Mouse (Mus musculus) myocyte (in vitro differentiated cells): Measurements from ENCODE around the gene Cyp2d11. TPM values are rescaled to one million over a fixed set of nuclear protein-coding genes. Genes with fewer than 3 reads are reported as not detected.

Experiments used
- H3K27me3 ChIP-seq: one replicate; pipeline ENCODE4 v1.6.1; 2011; ENCODE audit not compliant: control insufficient read depth, insufficient read depth, insufficient read length
- H3K36me3 ChIP-seq: one replicate; pipeline ENCODE4 v1.6.1; 2011; ENCODE audit not compliant: control insufficient read depth, insufficient read depth
- H3K4me2 ChIP-seq: one replicate; pipeline ENCODE4 v1.6.1; 2011; ENCODE audit warnings: low read depth, control low read depth
- H3K4me3 ChIP-seq: one replicate; pipeline ENCODE4 v1.5.1; 2011; ENCODE audit warnings: mild to moderate bottlenecking, control low read depth, moderate library complexity
- H3K79me2 ChIP-seq: one replicate; pipeline ENCODE4 v1.6.1; 2011; ENCODE audit not compliant: control insufficient read depth, insufficient read depth
- H3ac ChIP-seq: one replicate; pipeline ENCODE4 v1.6.1; 2011; ENCODE audit not compliant: control insufficient read depth, insufficient read length
- CEBPB ChIP-seq: IDR thresholded peaks from 2 replicates; pipeline ENCODE4 v1.6.1; 2011; ENCODE audit warnings: mild to moderate bottlenecking, moderate library complexity; ENCODE audit not compliant: poor library complexity, insufficient read depth, severe bottlenecking
- E2F4 ChIP-seq: IDR thresholded peaks from one replicate; pipeline ENCODE4 v1.6.1; 2011; ENCODE audit warnings: mild to moderate bottlenecking, control low read depth, moderate library complexity; ENCODE audit not compliant: insufficient read depth
- MAX ChIP-seq: IDR thresholded peaks from one replicate; pipeline ENCODE4 v1.6.1; 2011; ENCODE audit warnings: low read depth, mild to moderate bottlenecking, control low read depth
- MYOD1 ChIP-seq, 3 experiments: IDR thresholded peaks; one replicate each; pipeline ENCODE4 v1.6.1; 2011; ENCODE audit warnings: control low read depth in 2 of 3, low read depth in 2 of 3, mild to moderate bottlenecking in 2 of 3, moderate library complexity in 1 of 3; ENCODE audit not compliant: insufficient read length in 2 of 3, control insufficient read depth in 1 of 3
- MYOG ChIP-seq, 3 experiments: IDR thresholded peaks; one replicate each; pipeline ENCODE4 v1.6.1; 2011; ENCODE audit warnings: control low read depth in 2 of 3, low read depth in 2 of 3, mild to moderate bottlenecking in 2 of 3; ENCODE audit not compliant: insufficient read length in 2 of 3, control insufficient read depth in 1 of 3, insufficient read depth in 1 of 3
- POLR2A ChIP-seq: IDR thresholded peaks from one replicate; pipeline ENCODE4 v1.6.1; 2011; ENCODE audit warnings: low read depth, mild to moderate bottlenecking, control low read depth, moderate library complexity; ENCODE audit not compliant: insufficient read length
- POLR2AphosphoS2 ChIP-seq: IDR thresholded peaks from one replicate; pipeline ENCODE4 v1.6.1; 2011; ENCODE audit warnings: low read depth, control low read depth; ENCODE audit not compliant: insufficient read length
- REST ChIP-seq: IDR thresholded peaks from one replicate; pipeline ENCODE4 v1.6.1; 2011; ENCODE audit warnings: mild to moderate bottlenecking, control low read depth, moderate library complexity; ENCODE audit not compliant: insufficient read depth, insufficient read length
- SRF ChIP-seq: IDR thresholded peaks from one replicate; pipeline ENCODE4 v1.6.1; 2011; ENCODE audit warnings: low read depth; ENCODE audit not compliant: control insufficient read depth, insufficient read length
- TCF12 ChIP-seq: IDR thresholded peaks from one replicate; pipeline ENCODE4 v1.6.1; 2011; ENCODE audit warnings: mild to moderate bottlenecking, control low read depth; ENCODE audit not compliant: poor library complexity, insufficient read depth, severe bottlenecking
- TCF3 ChIP-seq: IDR thresholded peaks from one replicate; pipeline ENCODE4 v1.6.1; 2011; ENCODE audit warnings: low read depth, control low read depth; ENCODE audit not compliant: insufficient read length
- USF1 ChIP-seq: IDR thresholded peaks from one replicate; pipeline ENCODE4 v1.6.1; 2011; ENCODE audit warnings: low read depth, mild to moderate bottlenecking, control low read depth, moderate library complexity
- polyA plus RNA-seq: library from polyadenylated mRNA; unstranded; fragments of >200 nt; fragmentation: generic; extraction: Trizol; gene quantifications from one replicate; pipeline ENCODE4 v1.2.1, GENCODE M21; 2012; ENCODE audit warnings: missing spikeins

Gene Cyp2d11
- polyA plus RNA-seq, 1 experiment = not detected

DNA sequence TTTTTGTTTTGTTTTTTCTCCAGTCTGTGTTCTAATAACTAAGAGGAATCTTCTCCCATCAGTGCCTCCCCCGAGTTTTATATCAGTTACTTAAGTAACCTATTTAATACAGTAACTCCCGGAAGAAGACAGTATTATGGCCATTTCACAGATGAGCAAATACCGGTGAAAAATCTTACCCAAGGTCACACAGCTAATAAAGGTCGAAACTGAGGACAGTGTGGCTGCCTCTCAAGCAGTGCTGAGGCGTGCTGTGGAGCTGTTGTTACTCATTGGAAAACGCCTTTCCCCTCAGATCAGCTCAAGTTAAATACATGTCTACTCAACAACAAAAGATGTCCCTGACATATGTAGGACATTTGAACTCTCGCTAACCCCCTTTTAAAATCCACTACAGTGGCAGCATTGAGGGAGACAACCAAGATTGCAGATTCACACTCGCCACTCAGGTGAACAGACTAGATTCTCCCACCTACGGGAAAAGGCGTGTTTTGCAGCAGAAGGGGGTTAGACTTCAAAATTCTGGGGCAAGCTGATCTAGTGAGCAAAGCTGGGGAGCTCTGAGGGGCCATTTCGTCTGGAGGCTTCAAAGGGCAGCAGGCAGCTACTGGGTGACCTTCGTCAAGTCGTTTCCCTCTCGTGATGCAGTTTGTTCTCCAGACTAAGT lies 40.6 kb downstream of the Cyp2d11 start:
- no peak for TF ChIP-seq MAX
- TF ChIP-seq TCF12 = no peak
- no peak for TF ChIP-seq TCF3
- no peak for TF ChIP-seq REST
- TF ChIP-seq POLR2AphosphoS2 = no peak
- no peak for TF ChIP-seq SRF
- no peak for TF ChIP-seq MYOG (IDR thresholded peaks at IDR 0.05; ENCODE audit: control insufficient read depth in 1 of 3, insufficient read depth in 1 of 3, insufficient read length in 2 of 3, low read depth in 2 of 3)
- TF ChIP-seq MYOD1 (IDR thresholded peaks at IDR 0.05; ENCODE audit: control insufficient read depth in 1 of 3, insufficient read length in 2 of 3, low read depth in 2 of 3) = no peak
- TF ChIP-seq POLR2A = no peak
- TF ChIP-seq CEBPB = no peak
- TF ChIP-seq E2F4 = no peak
- no peak for TF ChIP-seq USF1
- peaks cover 34% of the 10 kb centered on the region for H3K79me2 ChIP-seq
- peak overlapping the region; percentile 39 for H3ac ChIP-seq
- no peaks in the 10 kb centered on the region for H3K27me3 ChIP-seq
- H3K4me2 ChIP-seq = peak overlapping the region; percentile 77
- peak overlapping the region; percentile 86 for H3K4me3 ChIP-seq
- H3K36me3 ChIP-seq = peaks cover 30% of the 10 kb centered on the region

- no peak overlapping the region for H3ac ChIP-seq
- H3K79me2 ChIP-seq = peaks cover 51% of the 10 kb centered on the region
- TF ChIP-seq MYOG (IDR thresholded peaks at IDR 0.05; ENCODE audit: control insufficient read depth in 1 of 3, insufficient read depth in 1 of 3, insufficient read length in 2 of 3, low read depth in 2 of 3) (no peak), REST (no peak), POLR2A (no peak), TCF12 (no peak), POLR2AphosphoS2 (peak; percentile 5)
- H3K27me3 ChIP-seq = no peaks in the 10 kb centered on the region
- peak overlapping the region; percentile 77 for H3K4me2 ChIP-seq
- peaks cover 34% of the 10 kb centered on the region for H3K36me3 ChIP-seq
- no peak overlapping the region for H3K4me3 ChIP-seq
Observed at GRCm38 (mm10) chr15:82351480-82351879, 42.3 kb downstream of the Cyp2d11 start.

DNA sequence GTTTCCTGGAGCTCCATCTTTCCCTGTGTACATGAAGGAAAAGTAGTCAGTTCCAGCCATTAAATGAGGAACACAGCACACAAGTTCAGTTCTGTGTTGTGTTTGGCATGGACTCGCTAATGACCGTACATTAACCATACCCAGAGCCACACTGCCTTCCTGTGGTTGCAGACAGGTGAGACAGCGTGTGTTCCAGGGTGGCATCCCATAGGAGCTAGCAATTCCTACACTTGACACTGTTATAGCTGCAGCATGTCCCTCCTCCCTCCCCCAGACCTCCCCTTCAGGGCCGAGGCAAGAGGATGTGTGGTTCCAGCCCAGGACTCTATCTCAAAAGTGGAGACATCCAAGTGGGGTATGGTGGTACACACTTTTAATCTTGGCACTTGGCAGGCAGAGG lies 43.5 kb downstream of the Cyp2d11 start:
- H3ac ChIP-seq = no peak overlapping the region
- TF ChIP-seq TCF3 (no peak), MYOD1 (IDR thresholded peaks at IDR 0.05; ENCODE audit: control insufficient read depth in 1 of 3, insufficient read length in 2 of 3, low read depth in 2 of 3) (no peak), MYOG (IDR thresholded peaks at IDR 0.05; ENCODE audit: control insufficient read depth in 1 of 3, insufficient read depth in 1 of 3, insufficient read length in 2 of 3, low read depth in 2 of 3) (no peak), SRF (no peak), POLR2A (no peak), TCF12 (no peak), POLR2AphosphoS2 (peak; percentile 91), MAX (no peak), USF1 (no peak)
- H3K4me2 ChIP-seq = no peak overlapping the region
- H3K4me3 ChIP-seq = no peak overlapping the region
- peaks cover 55% of the 10 kb centered on the region for H3K79me2 ChIP-seq
- no peaks in the 10 kb centered on the region for H3K27me3 ChIP-seq
- H3K36me3 ChIP-seq = peaks cover 34% of the 10 kb centered on the region

- Histone ChIP-seq H3ac (no peak overlapping the region), H3K4me2 (no peak overlapping the region), H3K36me3 (peaks cover 34% of the 10 kb centered on the region), H3K27me3 (no peaks in the 10 kb centered on the region), H3K4me3 (no peak overlapping the region), H3K79me2 (peaks cover 55% of the 10 kb centered on the region)
- TF ChIP-seq E2F4 (no peak), TCF12 (no peak)
Observed at GRCm38 (mm10) chr15:82348999-82349341, 44.9 kb downstream of the Cyp2d11 start.

- TF ChIP-seq TCF3 = no peak
- peak; percentile 32 for TF ChIP-seq POLR2A
- TF ChIP-seq MYOD1 (IDR thresholded peaks at IDR 0.05; ENCODE audit: control insufficient read depth in 1 of 3, insufficient read length in 2 of 3, low read depth in 2 of 3) = no peak
- peak; percentile 83 for TF ChIP-seq POLR2AphosphoS2
- no peak for TF ChIP-seq CEBPB
- peaks cover 34% of the 10 kb centered on the region for H3K36me3 ChIP-seq
- H3K4me2 ChIP-seq = no peak overlapping the region
- H3ac ChIP-seq = no peak overlapping the region
- H3K4me3 ChIP-seq = no peak overlapping the region
- no peaks in the 10 kb centered on the region for H3K27me3 ChIP-seq
- H3K79me2 ChIP-seq = peaks cover 49% of the 10 kb centered on the region
Observed at GRCm38 (mm10) chr15:82348258-82348998, 45.4 kb downstream of the Cyp2d11 start.
